Mouse (Mus musculus) testis, adult 2 months (tissue): ENCODE data around the gene Rpl10a. TPM values are rescaled to one million over a fixed set of nuclear protein-coding genes. Genes with fewer than 3 reads are reported as not detected.

Source experiments
- H3K27ac ChIP-seq: fragments of 200-500 bp; 2 replicates; pipeline ENCODE4 v1.5.1; 2012; ENCODE audit warnings: low read depth, low read length; ENCODE audit not compliant: control insufficient read depth, insufficient read depth
- H3K27me3 ChIP-seq: fragments of 200-500 bp; 2 replicates; pipeline ENCODE4 v1.6.1; 2012; ENCODE audit warnings: mild to moderate bottlenecking, low read length, moderate library complexity; ENCODE audit not compliant: control insufficient read depth, insufficient read depth
- H3K36me3 ChIP-seq: fragments of 200-500 bp; 2 replicates; pipeline ENCODE4 v1.6.1; 2012; ENCODE audit warnings: mild to moderate bottlenecking, low read length; ENCODE audit not compliant: control insufficient read depth, insufficient read depth
- H3K4me1 ChIP-seq: fragments of 200-500 bp; 2 replicates; pipeline ENCODE4 v1.6.1; 2012; ENCODE audit warnings: low read length; ENCODE audit not compliant: control insufficient read depth, insufficient read depth
- H3K4me3 ChIP-seq: fragments of 200-500 bp; 2 replicates; pipeline ENCODE4 v1.5.1; 2012; ENCODE audit warnings: low read depth, mild to moderate bottlenecking, low read length, moderate library complexity, mixed read lengths; ENCODE audit not compliant: control insufficient read depth
- CTCF ChIP-seq: fragments of 200-500 bp; IDR thresholded peaks from 2 replicates; pipeline ENCODE4 v1.5.1; 2012; ENCODE audit warnings: low read depth, mild to moderate bottlenecking, inconsistent platforms, low read length, moderate library complexity; ENCODE audit not compliant: control insufficient read depth, insufficient read depth, insufficient replicate concordance
- POLR2A ChIP-seq: fragments of 200-500 bp; IDR thresholded peaks from 2 replicates; pipeline ENCODE4 v1.6.1; 2012; ENCODE audit warnings: low read depth, mild to moderate bottlenecking, inconsistent platforms, low read length, moderate library complexity; ENCODE audit not compliant: control insufficient read depth
- polyA plus RNA-seq: library from polyadenylated mRNA; depleted of rRNA; stranded (reverse); fragments of >200 nt; gene quantifications from 2 replicates; pipeline ENCODE4 v1.2.3, GENCODE M21; 2012

The Rpl10a gene
- polyA plus RNA-seq, 1 experiment = 444 TPM

GRCm38 (mm10) chr17:28294449-28295333 is 33.6 kb upstream of the Rpl10a start:
- H3K4me1 ChIP-seq = peaks cover 4% of the 10 kb centered on the region; the same call in 1 of the 2 replicates
- TF ChIP-seq CTCF (no peak), POLR2A (no peak)
- no peak overlapping the region for H3K27ac ChIP-seq
- no peak overlapping the region for H3K4me3 ChIP-seq
- no peaks in the 10 kb centered on the region for H3K27me3 ChIP-seq
- H3K36me3 ChIP-seq = no peaks in the 10 kb centered on the region

DNA sequence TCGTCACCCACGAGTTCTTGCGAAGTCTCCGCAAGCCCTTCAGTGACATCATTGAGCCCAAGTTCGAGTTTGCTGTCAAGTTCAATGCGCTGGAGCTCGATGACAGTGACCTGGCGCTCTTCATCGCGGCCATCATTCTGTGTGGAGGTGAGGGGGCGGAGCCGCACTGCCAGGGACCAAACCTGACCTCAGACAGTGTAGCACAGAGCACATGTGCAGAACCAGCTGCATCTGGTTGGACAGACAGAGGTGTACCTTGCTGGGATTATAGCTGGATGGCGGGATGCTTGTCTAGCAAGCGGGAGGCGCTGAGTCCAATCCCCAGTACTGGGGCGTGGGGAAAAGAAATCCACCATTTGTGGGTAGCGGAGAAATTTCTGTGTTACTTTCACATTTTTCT is 29.4 kb upstream of the Rpl10a start:
- Histone ChIP-seq H3K4me3 (no peak overlapping the region), H3K4me1 (peaks cover 4% of the 10 kb centered on the region; the same call in 1 of the 2 replicates), H3K27ac (no peak overlapping the region), H3K27me3 (no peaks in the 10 kb centered on the region), H3K36me3 (no peaks in the 10 kb centered on the region)
- no peak for TF ChIP-seq CTCF
- no peak for TF ChIP-seq POLR2A

DNA sequence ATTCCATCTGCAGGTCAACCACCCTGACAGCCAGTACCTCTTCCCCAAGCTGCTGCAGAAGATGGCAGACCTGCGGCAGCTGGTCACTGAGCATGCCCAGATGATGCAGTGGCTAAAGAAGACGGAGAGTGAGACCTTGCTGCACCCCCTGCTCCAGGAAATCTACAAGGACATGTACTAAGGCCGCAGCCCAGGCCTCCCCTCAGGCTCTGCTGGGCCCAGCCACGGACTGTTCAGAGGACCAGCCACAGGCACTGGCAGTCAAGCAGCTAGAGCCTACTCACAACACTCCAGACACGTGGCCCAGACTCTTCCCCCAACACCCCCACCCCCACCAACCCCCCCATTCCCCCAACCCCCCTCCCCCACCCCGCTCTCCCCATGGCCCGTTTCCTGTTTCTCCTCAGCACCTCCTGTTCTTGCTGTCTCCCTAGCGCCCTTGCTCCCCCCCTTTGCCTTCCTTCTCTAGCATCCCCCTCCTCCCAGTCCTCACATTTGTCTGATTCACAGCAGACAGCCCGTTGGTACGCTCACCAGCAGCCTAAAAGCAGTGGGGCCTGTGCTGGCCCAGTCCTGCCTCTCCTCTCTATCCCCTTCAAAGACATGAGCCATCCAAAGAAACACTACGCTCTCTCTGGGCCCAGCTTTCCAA is 28.5 kb upstream of the Rpl10a start:
- Histone ChIP-seq H3K36me3 (no peaks in the 10 kb centered on the region), H3K4me3 (no peak overlapping the region), H3K27ac (no peak overlapping the region), H3K27me3 (no peaks in the 10 kb centered on the region), H3K4me1 (peaks cover 4% of the 10 kb centered on the region; the same call in 1 of the 2 replicates)
- TF ChIP-seq POLR2A (no peak), CTCF (no peak)

DNA sequence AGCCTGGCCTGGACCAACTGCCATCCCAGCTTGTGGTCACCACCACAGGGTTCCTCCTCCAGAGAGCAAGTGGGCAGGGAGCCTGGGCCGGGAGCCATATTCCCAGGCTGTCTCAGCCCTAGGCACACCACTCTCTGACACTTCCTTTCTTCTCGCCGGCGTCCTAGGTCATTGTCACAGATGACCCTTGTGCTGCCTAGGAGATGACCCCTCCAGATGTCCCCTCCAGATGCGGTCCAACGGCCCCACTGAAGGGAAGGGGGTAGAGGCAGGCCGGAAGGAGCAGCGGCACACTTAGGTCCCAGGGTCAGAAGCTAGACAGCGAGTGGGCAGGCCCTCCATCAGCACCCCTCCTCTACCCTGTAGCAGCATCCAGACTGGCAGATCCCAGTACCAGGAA is 27.9 kb upstream of the Rpl10a start:
- Histone ChIP-seq H3K4me1 (peaks cover 4% of the 10 kb centered on the region; the same call in 1 of the 2 replicates), H3K4me3 (no peak overlapping the region), H3K27me3 (no peaks in the 10 kb centered on the region), H3K36me3 (no peaks in the 10 kb centered on the region), H3K27ac (no peak overlapping the region)
- no peak for TF ChIP-seq CTCF
- no peak for TF ChIP-seq POLR2A

- TF ChIP-seq CTCF = no peak
- TF ChIP-seq POLR2A = no peak
- Histone ChIP-seq H3K27ac (no peak overlapping the region), H3K27me3 (no peaks in the 10 kb centered on the region), H3K4me1 (peaks cover 4% of the 10 kb centered on the region; the same call in 1 of the 2 replicates), H3K4me3 (no peak overlapping the region), H3K36me3 (no peaks in the 10 kb centered on the region)
Observed at GRCm38 (mm10) chr17:28300850-28301249, 27.4 kb upstream of the Rpl10a start.

DNA sequence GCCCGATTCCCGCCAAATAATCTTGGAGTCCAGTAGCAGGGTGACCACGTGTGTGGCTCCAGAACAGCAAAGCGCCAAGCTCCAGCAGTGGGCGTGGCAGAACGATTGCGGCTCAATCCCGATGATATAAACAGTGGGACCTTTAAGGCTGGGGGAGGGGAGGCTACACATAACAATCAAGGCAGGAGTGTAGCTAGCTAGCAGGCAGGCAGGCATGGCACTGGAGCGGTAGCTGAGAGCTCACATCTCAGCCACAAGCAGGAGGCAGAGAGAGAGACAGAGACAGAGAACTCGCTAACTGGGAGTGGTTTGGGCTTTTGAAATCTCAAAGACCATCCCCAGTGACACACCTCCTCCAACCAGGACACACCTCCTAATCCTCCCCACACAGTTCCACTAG is 23.1 kb upstream of the Rpl10a start:
- Histone ChIP-seq H3K27me3 (no peaks in the 10 kb centered on the region), H3K27ac (no peak overlapping the region), H3K36me3 (no peaks in the 10 kb centered on the region), H3K4me3 (no peak overlapping the region), H3K4me1 (peaks cover 2% of the 10 kb centered on the region)
- TF ChIP-seq CTCF (no peak), POLR2A (no peak)
